Mouse (Mus musculus) C2C12 (cell line): ENCODE measurements around the gene B3gntl1. TPM values are rescaled to one million over a fixed set of nuclear protein-coding genes. Genes with fewer than 3 reads are reported as not detected.

ENCODE experiments used
- H3K27me3 ChIP-seq: one replicate; pipeline ENCODE4 v1.6.1; 2011; ENCODE audit not compliant: control insufficient read depth, insufficient read depth, insufficient read length
- H3K36me3 ChIP-seq: one replicate; pipeline ENCODE4 v1.6.1; 2011; ENCODE audit not compliant: control insufficient read depth, insufficient read depth
- H3K4me3 ChIP-seq: one replicate; pipeline ENCODE4 v1.5.1; 2011; ENCODE audit warnings: mild to moderate bottlenecking, control low read depth; ENCODE audit not compliant: poor library complexity, insufficient read depth, severe bottlenecking
- H3K79me2 ChIP-seq: one replicate; pipeline ENCODE4 v1.6.1; 2011; ENCODE audit not compliant: control insufficient read depth, insufficient read depth
- H3K79me3 ChIP-seq: one replicate; pipeline ENCODE4 v1.6.1; 2011; ENCODE audit warnings: low read depth, control low read depth
- H3ac ChIP-seq: one replicate; pipeline ENCODE3; 2011; ENCODE audit warnings: low read depth; ENCODE audit not compliant: control insufficient read depth, insufficient read length
- CEBPB ChIP-seq: IDR thresholded peaks from one replicate; pipeline ENCODE4 v1.6.1; 2011; ENCODE audit warnings: low read depth, mild to moderate bottlenecking, control low read depth, moderate library complexity
- CTCF ChIP-seq: IDR thresholded peaks from one replicate; pipeline ENCODE4 v1.5.1; 2011; ENCODE audit not compliant: control insufficient read depth, insufficient read depth, insufficient read length
- FOSL1 ChIP-seq: IDR thresholded peaks from one replicate; pipeline ENCODE4 v1.8.0; 2011; ENCODE audit warnings: mild to moderate bottlenecking, low read length; ENCODE audit not compliant: poor library complexity, insufficient read depth, severe bottlenecking
- MAX ChIP-seq: IDR thresholded peaks from one replicate; pipeline ENCODE4 v1.6.1; 2011; ENCODE audit warnings: mild to moderate bottlenecking, control low read depth
- MYOD1 ChIP-seq: IDR thresholded peaks from one replicate; pipeline ENCODE4 v1.6.1; 2011; ENCODE audit warnings: low read depth; ENCODE audit not compliant: control insufficient read depth, insufficient read length
- MYOG ChIP-seq: IDR thresholded peaks from one replicate; pipeline ENCODE4 v1.6.1; 2011; ENCODE audit not compliant: control insufficient read depth, insufficient read length; ENCODE audit errors: extremely low read depth
- USF1 ChIP-seq: IDR thresholded peaks from one replicate; pipeline ENCODE4 v1.6.1; 2011; ENCODE audit warnings: low read depth, mild to moderate bottlenecking, control low read depth, moderate library complexity
- polyA plus RNA-seq: library from polyadenylated mRNA; unstranded; fragments of >200 nt; fragmentation: generic; extraction: Trizol; gene quantifications from one replicate; pipeline ENCODE4 v1.2.1, GENCODE M21; 2012; ENCODE audit warnings: missing spikeins

Gene B3gntl1
- polyA plus RNA-seq, 1 experiment: 2.7 TPM

- H3K27me3 ChIP-seq: no peaks in the 10 kb centered on the region
- H3K4me3 ChIP-seq: no peak overlapping the region
- no peaks in the 10 kb centered on the region for H3K36me3 ChIP-seq
- H3K79me2 ChIP-seq: no peaks in the 10 kb centered on the region
- no peaks in the 10 kb centered on the region for H3K79me3 ChIP-seq
- H3ac ChIP-seq: no peak overlapping the region
- TF ChIP-seq USF1: no peak
- no peak for TF ChIP-seq FOSL1
- TF ChIP-seq CEBPB: no peak
- no peak for TF ChIP-seq MAX
- no peak for TF ChIP-seq MYOG
- no peak for TF ChIP-seq CTCF
- no peak for TF ChIP-seq MYOD1
Measured at GRCm38 (mm10) chr11:121695304-121696064, 22.5 kb upstream of the B3gntl1 start.

- TF ChIP-seq MYOD1 (no peak), MYOG (no peak), USF1 (no peak), CEBPB (no peak), MAX (no peak), FOSL1 (no peak), CTCF (no peak)
- Histone ChIP-seq H3K4me3 (no peak overlapping the region), H3K27me3 (no peaks in the 10 kb centered on the region), H3ac (no peak overlapping the region), H3K36me3 (no peaks in the 10 kb centered on the region), H3K79me2 (no peaks in the 10 kb centered on the region), H3K79me3 (no peaks in the 10 kb centered on the region)
Measured at GRCm38 (mm10) chr11:121688024-121688423, 15.1 kb upstream of the B3gntl1 start.

GRCm38 (mm10) chr11:121686674-121687073 lies 13.7 kb upstream of the B3gntl1 start:
- Histone ChIP-seq H3K4me3 (no peak overlapping the region), H3K36me3 (no peaks in the 10 kb centered on the region), H3K79me3 (no peaks in the 10 kb centered on the region), H3K79me2 (no peaks in the 10 kb centered on the region), H3ac (no peak overlapping the region), H3K27me3 (no peaks in the 10 kb centered on the region)
- TF ChIP-seq MAX (peak; percentile 41), MYOG (no peak), CTCF (no peak), USF1 (no peak)

GRCm38 (mm10) chr11:121686091-121686490 lies 13.1 kb upstream of the B3gntl1 start:
- Histone ChIP-seq H3K4me3 (no peak overlapping the region), H3K36me3 (no peaks in the 10 kb centered on the region), H3K27me3 (no peaks in the 10 kb centered on the region), H3K79me2 (no peaks in the 10 kb centered on the region), H3K79me3 (no peaks in the 10 kb centered on the region), H3ac (no peak overlapping the region)
- TF ChIP-seq USF1 (no peak), CEBPB (no peak), MYOD1 (no peak), MAX (no peak), CTCF (no peak), MYOG (no peak), FOSL1 (no peak)

- TF ChIP-seq MAX (peak; percentile 11), USF1 (no peak), MYOG (no peak), CTCF (no peak), CEBPB (no peak)
- Histone ChIP-seq H3K36me3 (no peaks in the 10 kb centered on the region), H3K79me2 (no peaks in the 10 kb centered on the region), H3K79me3 (no peaks in the 10 kb centered on the region), H3ac (no peak overlapping the region), H3K27me3 (no peaks in the 10 kb centered on the region), H3K4me3 (no peak overlapping the region)
Measured at GRCm38 (mm10) chr11:121685491-121686001, 12.6 kb upstream of the B3gntl1 start.

- Histone ChIP-seq H3ac (no peak overlapping the region), H3K79me2 (no peaks in the 10 kb centered on the region), H3K4me3 (no peak overlapping the region), H3K36me3 (no peaks in the 10 kb centered on the region), H3K27me3 (no peaks in the 10 kb centered on the region), H3K79me3 (no peaks in the 10 kb centered on the region)
- TF ChIP-seq MAX: no peak
- no peak for TF ChIP-seq CTCF
- no peak for TF ChIP-seq MYOG
- no peak for TF ChIP-seq MYOD1
- no peak for TF ChIP-seq FOSL1
- no peak for TF ChIP-seq CEBPB
- no peak for TF ChIP-seq USF1
Measured at GRCm38 (mm10) chr11:121683243-121683642, 10.3 kb upstream of the B3gntl1 start.
